Mouse (Mus musculus): ENCODE data around the gene Cd209f. TPM values are rescaled to one million over a fixed set of nuclear protein-coding genes. Genes with fewer than 3 reads are reported as not detected.
"Not testable (repeated sequence)": the region's sequence is repeated elsewhere in the genome, so short reads cannot be mapped to it uniquely, and the experiment has no call there.

The Cd209f gene
- not detected in 2 replicates for polyA plus RNA-seq (2015; fragmentation: Nextera tagmentation; extraction: Ambion mirVana)

GRCm38 (mm10) chr8:4105735-4106134, at the start of gene Cd209f:
TSS of gene Cd209f (minus strand) at chr8:4105835.
- not testable (repeated sequence) for H3K36me3 ChIP-seq; ATAC-seq (replicated peaks; ENCODE audit: low FRiP score); H3K9ac ChIP-seq; H3K4me3 ChIP-seq (replicated peaks); H3K4me1 ChIP-seq; H3K27ac ChIP-seq; H3K4me2 ChIP-seq; H3K9me3 ChIP-seq (replicated peaks); H3K27me3 ChIP-seq
- WGBS = 79% methylated on average over 1 of the region's 2 CpGs

- H3K36me3 ChIP-seq = no peaks in the 10 kb centered on the region
These were observed 49.2 kb upstream of the Cd209f start for GRCm38 (mm10) chr8:4154878-4155277.

DNA sequence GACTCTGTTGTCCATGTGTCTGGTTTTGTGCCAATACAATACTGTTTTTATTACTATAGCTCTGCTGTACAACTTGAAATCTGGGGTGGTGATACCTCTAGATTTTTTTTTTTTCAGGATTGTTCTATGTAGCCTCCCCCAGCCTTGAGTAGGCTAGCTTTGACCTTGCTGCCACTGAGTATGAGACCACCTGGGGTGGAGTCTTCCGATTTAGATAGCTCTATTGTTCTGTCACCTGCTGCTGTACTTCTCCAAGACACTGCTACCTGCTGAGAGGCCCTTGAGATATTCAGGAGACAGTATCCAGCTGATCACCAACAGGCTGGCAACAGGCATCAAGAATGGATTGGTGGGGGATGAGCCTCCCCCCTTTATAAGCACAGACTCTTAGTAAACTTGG, 41.6 kb upstream of the Cd209f start:
- WGBS = 50% methylated on average over 1 of the region's 1 CpGs
- Histone ChIP-seq H3K4me3 (replicated peaks) (no peak overlapping the region), H3K27ac (no peak overlapping the region), H3K36me3 (no peaks in the 10 kb centered on the region), H3K27me3 (no peaks in the 10 kb centered on the region), H3K4me2 (no peak overlapping the region), H3K9ac (no peak overlapping the region), H3K4me1 (no peaks in the 10 kb centered on the region), H3K9me3 (replicated peaks) (no peaks in the 10 kb centered on the region; the same call in 1 of the 2 replicates)
- no peak for ATAC-seq (replicated peaks; ENCODE audit: low FRiP score)

More at GRCm38 (mm10) chr8:4154878-4155277, 49.2 kb upstream of the Cd209f start:
- Histone ChIP-seq H3K4me2 (no peak overlapping the region), H3K27ac (no peak overlapping the region), H3K27me3 (no peaks in the 10 kb centered on the region), H3K9me3 (replicated peaks) (no peaks in the 10 kb centered on the region; the same call in 1 of the 2 replicates), H3K4me1 (no peaks in the 10 kb centered on the region), H3K4me3 (replicated peaks) (no peak overlapping the region), H3K9ac (no peak overlapping the region)
- no peak for ATAC-seq (replicated peaks; ENCODE audit: low FRiP score)

DNA sequence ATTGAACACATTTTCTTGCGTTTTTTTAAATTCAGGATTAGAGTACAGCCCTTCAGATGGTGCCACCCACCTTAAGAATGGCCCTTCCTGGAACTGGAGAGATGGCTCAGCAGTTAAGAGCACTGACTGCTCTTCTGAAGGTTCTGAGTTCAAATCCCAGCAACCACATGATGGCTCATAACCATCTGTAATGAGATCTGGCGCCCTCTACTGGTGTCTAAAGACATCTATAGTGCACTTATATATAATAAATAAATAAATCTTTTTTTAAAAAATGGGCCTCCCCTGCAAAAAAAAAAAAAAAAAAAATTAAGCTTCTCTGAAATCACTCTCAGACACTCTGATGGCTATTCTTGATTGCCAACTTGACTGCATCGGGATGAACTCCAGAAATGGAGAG, 36.1 kb upstream of the Cd209f start:
- Histone ChIP-seq H3K9me3 (replicated peaks) (no peaks in the 10 kb centered on the region), H3K4me2 (no peak overlapping the region), H3K27me3 (peaks cover 8% of the 10 kb centered on the region; the same call in 1 of the 2 replicates), H3K27ac (no peak overlapping the region), H3K9ac (no peak overlapping the region), H3K4me1 (no peaks in the 10 kb centered on the region), H3K4me3 (replicated peaks) (no peak overlapping the region), H3K36me3 (no peaks in the 10 kb centered on the region)
- 63% methylated on average over 3 of the region's 3 CpGs for WGBS
- ATAC-seq (replicated peaks; ENCODE audit: low FRiP score) = no peak

DNA sequence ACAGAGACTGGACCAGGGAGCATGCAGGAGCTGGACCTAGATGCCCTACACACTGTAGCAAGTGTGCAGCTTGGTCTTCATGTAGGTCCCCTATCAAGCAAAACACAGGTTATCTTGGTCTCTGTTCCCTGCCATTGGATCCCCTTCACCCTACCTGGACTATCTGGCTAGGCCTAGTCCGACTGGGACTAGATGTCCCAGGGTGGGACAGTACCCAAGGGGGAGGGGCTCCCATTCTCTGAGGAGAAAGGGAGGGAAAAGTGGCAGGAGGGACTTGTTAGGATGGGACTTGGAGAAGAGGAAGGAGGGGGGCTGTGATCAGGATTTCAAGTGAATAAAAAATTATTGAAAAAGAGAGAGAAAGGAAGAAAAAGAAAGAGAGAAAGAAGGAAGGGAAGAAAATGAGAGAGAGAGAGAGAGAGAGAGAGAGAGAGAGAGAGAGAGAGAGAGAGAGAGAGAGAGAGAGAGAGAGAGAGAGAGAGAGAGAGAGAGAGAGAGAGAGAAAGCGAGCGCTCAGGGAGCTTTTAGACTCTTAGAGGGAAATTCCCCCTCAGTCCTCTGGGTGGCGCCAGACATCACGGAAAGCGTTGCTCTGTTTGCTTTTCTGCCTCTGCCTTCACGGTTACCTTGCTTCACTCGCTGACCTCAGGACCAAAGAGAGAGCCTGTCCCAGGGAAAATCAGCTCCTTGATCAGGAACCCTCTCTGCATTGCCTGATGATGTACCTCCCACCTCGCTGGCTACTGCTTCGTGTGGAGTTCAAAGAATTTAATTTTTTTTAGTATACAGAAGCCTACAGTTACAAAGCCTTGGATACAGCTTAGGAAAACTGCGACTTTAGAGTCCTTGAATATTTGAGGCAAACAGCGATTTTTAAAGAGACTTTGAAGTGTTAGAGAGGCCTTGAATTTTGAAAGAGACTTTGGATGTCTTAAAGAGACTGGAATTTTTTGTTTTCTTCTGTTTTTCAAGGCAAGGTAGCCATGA, 34.3 kb upstream of the Cd209f start:
- H3K9ac ChIP-seq = no peak overlapping the region

DNA sequence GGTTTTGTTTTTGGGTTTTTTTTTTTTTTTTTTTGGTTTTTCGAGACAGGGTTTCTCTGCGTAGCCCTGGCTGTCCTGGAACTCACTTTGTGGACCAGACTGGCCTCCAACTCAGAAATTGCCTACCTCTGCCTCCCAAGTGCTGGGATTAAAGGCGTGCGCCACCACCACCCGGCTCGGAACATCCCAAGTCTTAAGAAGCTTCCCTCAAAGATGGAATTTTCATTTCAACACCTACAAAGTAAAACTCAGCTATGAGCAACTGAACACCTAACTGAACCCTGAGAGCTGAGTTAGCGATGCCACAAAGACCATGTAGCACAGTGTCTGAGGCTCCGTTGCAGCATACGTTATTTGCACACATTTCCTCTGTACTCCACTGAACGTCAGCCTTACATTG, 28.2 kb upstream of the Cd209f start, which contains the start of gene Cd209g:
TSS of gene Cd209g (plus strand) at position 301 of the 400 bp plus-strand sequence.
- no peak within 1 kb of the TSS for H3K9ac ChIP-seq
- H3K4me1 ChIP-seq = no peaks in the 10 kb centered on the region
- peaks cover 2% of the 10 kb centered on the region; the same call in 1 of the 2 replicates for H3K27me3 ChIP-seq
- no peak within 1 kb of the TSS for H3K4me2 ChIP-seq
- no peaks in the 10 kb centered on the region for H3K9me3 ChIP-seq (replicated peaks)
- H3K36me3 ChIP-seq = no peaks in the 10 kb centered on the region
- H3K4me3 ChIP-seq (replicated peaks) = no peak within 1 kb of the TSS
- H3K27ac ChIP-seq = no peak within 1 kb of the TSS
- 89% methylated on average over 10 of the region's 10 CpGs for WGBS
- ATAC-seq (replicated peaks; ENCODE audit: low FRiP score) = no peak

More for the DNA sequence above, 34.3 kb upstream of the Cd209f start:
- H3K27ac ChIP-seq = no peak overlapping the region
- 14% methylated on average over 12 of the region's 12 CpGs for WGBS
- no peaks in the 10 kb centered on the region for H3K36me3 ChIP-seq
- H3K27me3 ChIP-seq = peaks cover 8% of the 10 kb centered on the region; the same call in 1 of the 2 replicates
- peak; percentile 55 for ATAC-seq (replicated peaks; ENCODE audit: low FRiP score)
- H3K4me1 ChIP-seq = no peaks in the 10 kb centered on the region
- no peaks in the 10 kb centered on the region for H3K9me3 ChIP-seq (replicated peaks)
- peak overlapping the region; percentile 35; the same call in 1 of the 2 replicates for H3K4me2 ChIP-seq
- H3K4me3 ChIP-seq (replicated peaks) = no peak overlapping the region

- not testable (repeated sequence) for H3K36me3 ChIP-seq; H3K4me3 ChIP-seq (replicated peaks); ATAC-seq (replicated peaks; ENCODE audit: low FRiP score); H3K9ac ChIP-seq; H3K4me2 ChIP-seq; H3K9me3 ChIP-seq (replicated peaks); H3K4me1 ChIP-seq; H3K27ac ChIP-seq; H3K27me3 ChIP-seq
- WGBS = 93% methylated on average over 3 of the region's 3 CpGs
These were observed 17.1 kb downstream of the Cd209f start for GRCm38 (mm10) chr8:4088514-4088913.

- not testable (repeated sequence) for H3K27ac ChIP-seq; H3K4me1 ChIP-seq; H3K36me3 ChIP-seq; H3K9me3 ChIP-seq (replicated peaks); H3K27me3 ChIP-seq; H3K9ac ChIP-seq
- H3K4me3 ChIP-seq (replicated peaks) = 0 out of 2 replicates have a peak overlapping the region, but pooled peaks have one; percentile 6
- peak; percentile 76 for ATAC-seq (replicated peaks; ENCODE audit: low FRiP score)
- H3K4me2 ChIP-seq = 0 out of 2 replicates have a peak overlapping the region, but pooled peaks have one; percentile 9
- WGBS = 46% methylated on average over 32 of the region's 33 CpGs
These were observed 18.4 kb downstream of the Cd209f start for GRCm38 (mm10) chr8:4087180-4087722.

Other genes starting within 250 kb of the Cd209f start
- gene Cd209d, start 227.3 kb downstream of the Cd209f start, polyA plus RNA-seq (2015; fragmentation: Nextera tagmentation; extraction: Ambion mirVana) = not detected in 2 replicates
- not detected in 2 replicates for gene Cd209b, start 179.0 kb downstream of the Cd209f start, polyA plus RNA-seq (2015; fragmentation: Nextera tagmentation; extraction: Ambion mirVana)
- 0.21 and 0.45 TPM in 2 replicates for gene Cd209c, start 151.1 kb downstream of the Cd209f start, polyA plus RNA-seq (2015; fragmentation: Nextera tagmentation; extraction: Ambion mirVana)
- not detected in 2 replicates for gene Cd209g, start 28.3 kb upstream of the Cd209f start, polyA plus RNA-seq (2015; fragmentation: Nextera tagmentation; extraction: Ambion mirVana)
- gene Evi5l, start 60.7 kb upstream of the Cd209f start, polyA plus RNA-seq (2015; fragmentation: Nextera tagmentation; extraction: Ambion mirVana) = 23.7 and 28.8 TPM in 2 replicates
- gene Prr36, start 111.6 kb upstream of the Cd209f start, polyA plus RNA-seq (2015; fragmentation: Nextera tagmentation; extraction: Ambion mirVana) = 4.4 and 4.9 TPM in 2 replicates
- gene Lrrc8e, start 121.0 kb upstream of the Cd209f start, polyA plus RNA-seq (2015; fragmentation: Nextera tagmentation; extraction: Ambion mirVana) = 0.78 and 1.0 TPM in 2 replicates
- 28.0 and 31.5 TPM in 2 replicates for gene Map2k7, start 132.9 kb upstream of the Cd209f start, polyA plus RNA-seq (2015; fragmentation: Nextera tagmentation; extraction: Ambion mirVana)
- 0.86 and 0.91 TPM in 2 replicates for gene Gm49320, start 133.0 kb upstream of the Cd209f start, polyA plus RNA-seq (2015; fragmentation: Nextera tagmentation; extraction: Ambion mirVana)
- 3.8 and 6.5 TPM in 2 replicates for gene Tgfbr3l, start 142.4 kb upstream of the Cd209f start, polyA plus RNA-seq (2015; fragmentation: Nextera tagmentation; extraction: Ambion mirVana)
- 56.1 and 62.9 TPM in 2 replicates for gene Snapc2, start 147.2 kb upstream of the Cd209f start, polyA plus RNA-seq (2015; fragmentation: Nextera tagmentation; extraction: Ambion mirVana)
- gene Ctxn1, start 153.4 kb upstream of the Cd209f start, polyA plus RNA-seq (2015; fragmentation: Nextera tagmentation; extraction: Ambion mirVana) = 98.6 and 110 TPM in 2 replicates
- 64.5 and 69.5 TPM in 2 replicates for gene Timm44, start 170.1 kb upstream of the Cd209f start, polyA plus RNA-seq (2015; fragmentation: Nextera tagmentation; extraction: Ambion mirVana)
- 17.2 and 18.2 TPM in 2 replicates for gene Ccl25, start 219.4 kb upstream of the Cd209f start, polyA plus RNA-seq (2015; fragmentation: Nextera tagmentation; extraction: Ambion mirVana)
- gene Elavl1, start 219.6 kb upstream of the Cd209f start, polyA plus RNA-seq (2015; fragmentation: Nextera tagmentation; extraction: Ambion mirVana) = 257 and 267 TPM in 2 replicates